Mouse (Mus musculus) C2C12 (cell line): Measurements from ENCODE around the gene Enox1.

ENCODE experiments used
- CEBPB ChIP-seq: IDR thresholded peaks from one replicate; pipeline ENCODE4 v1.6.1; 2011; ENCODE audit warnings: low read depth, mild to moderate bottlenecking, control low read depth, moderate library complexity
- CTCF ChIP-seq: IDR thresholded peaks from one replicate; pipeline ENCODE4 v1.5.1; 2011; ENCODE audit not compliant: control insufficient read depth, insufficient read depth, insufficient read length
- MAX ChIP-seq: IDR thresholded peaks from one replicate; pipeline ENCODE4 v1.6.1; 2011; ENCODE audit warnings: mild to moderate bottlenecking, control low read depth
- MYOG ChIP-seq: IDR thresholded peaks from one replicate; pipeline ENCODE4 v1.6.1; 2011; ENCODE audit not compliant: control insufficient read depth, insufficient read length; ENCODE audit errors: extremely low read depth
- USF1 ChIP-seq: IDR thresholded peaks from one replicate; pipeline ENCODE4 v1.6.1; 2011; ENCODE audit warnings: low read depth, mild to moderate bottlenecking, control low read depth, moderate library complexity

- TF ChIP-seq CTCF (no peak), USF1 (no peak), CEBPB (no peak), MAX (no peak), MYOG (no peak)
Observed at GRCm38 (mm10) chr14:77632466-77633171, 476.1 kb downstream of the Enox1 start.
